Mouse (Mus musculus): Measurements from ENCODE around the gene Kcnip1. TPM values are rescaled to one million over a fixed set of nuclear protein-coding genes. Genes with fewer than 3 reads are reported as not detected.

Kcnip1 gene
- 0.05 and 0.06 TPM in 2 replicates for polyA plus RNA-seq (2012; rRNA removed)

GRCm38 (mm10) chr11:33992938-33993337 is at the start of gene Kcnip1:
Gene Kcnip1 (minus strand): TSS chr11:33993152.

GRCm38 (mm10) chr11:33962688-33963407 is 30.1 kb downstream of the Kcnip1 start, which contains the start of gene Kcnmb1:
Gene Kcnmb1 (plus strand): TSS chr11:33963013.

GRCm38 (mm10) chr11:33598986-33599385 is 394.0 kb downstream of the Kcnip1 start, which contains the start of gene D130052B06Rik:
Gene D130052B06Rik (plus strand): TSS chr11:33599302.

Other genes with a start within 250 kb of the Kcnip1 start
- gene Kcnmb1, start 30.1 kb downstream of the Kcnip1 start, polyA plus RNA-seq (2012; rRNA removed): 0.02 and 0.03 TPM in 2 replicates
- gene Lcp2, start 53.8 kb upstream of the Kcnip1 start, polyA plus RNA-seq (2012; rRNA removed): 11.2 and 12.4 TPM in 2 replicates
- gene 4930469K13Rik, start 105.4 kb upstream of the Kcnip1 start, polyA plus RNA-seq (2012; rRNA removed): not detected in 2 replicates
- gene Foxi1, start 214.9 kb upstream of the Kcnip1 start, polyA plus RNA-seq (2012; rRNA removed): 0.01 TPM in 1 of 2 replicates, not detected in the other